Mouse (Mus musculus): ENCODE measurements at regions not wholly inside any gene's neighbourhood (a gene's known extent, or its start where the extent isn't known, plus 50 kb on each side); places are given as distances from the start of the nearest gene placed in this dataset.

DNA sequence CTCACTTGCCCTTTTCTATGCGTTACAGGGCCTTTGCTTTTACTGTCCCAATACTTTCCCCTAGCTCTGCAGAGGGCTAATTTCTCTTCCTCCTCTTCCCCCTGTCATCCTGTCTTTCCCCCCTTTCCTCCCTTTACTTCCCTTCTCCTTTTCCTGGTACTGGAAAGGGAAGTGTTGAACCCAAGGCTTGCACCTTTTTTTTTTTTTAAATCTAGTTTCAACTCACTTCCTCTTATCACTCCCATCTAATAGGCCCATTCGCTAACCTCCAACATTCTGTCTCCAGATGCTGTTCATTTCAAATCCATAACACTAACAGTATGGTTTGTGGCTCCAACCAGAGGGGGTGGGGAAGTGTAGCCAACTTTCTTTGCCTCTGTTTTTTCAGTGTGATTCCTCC is 1148.5 kb upstream of the A1bg start:
- no peak overlapping the region for H3K27ac ChIP-seq
- no peak overlapping the region for H3K4me3 ChIP-seq (ENCODE audit: inconsistent target)
- H3K79me2 ChIP-seq (ENCODE audit: inconsistent target) = no peaks in the 10 kb centered on the region
- 74% methylated on average over 2 of the region's 2 CpGs for WGBS (ENCODE audit: missing documents)
- H3K36me3 ChIP-seq (ENCODE audit: inconsistent target) = no peaks in the 10 kb centered on the region

DNA sequence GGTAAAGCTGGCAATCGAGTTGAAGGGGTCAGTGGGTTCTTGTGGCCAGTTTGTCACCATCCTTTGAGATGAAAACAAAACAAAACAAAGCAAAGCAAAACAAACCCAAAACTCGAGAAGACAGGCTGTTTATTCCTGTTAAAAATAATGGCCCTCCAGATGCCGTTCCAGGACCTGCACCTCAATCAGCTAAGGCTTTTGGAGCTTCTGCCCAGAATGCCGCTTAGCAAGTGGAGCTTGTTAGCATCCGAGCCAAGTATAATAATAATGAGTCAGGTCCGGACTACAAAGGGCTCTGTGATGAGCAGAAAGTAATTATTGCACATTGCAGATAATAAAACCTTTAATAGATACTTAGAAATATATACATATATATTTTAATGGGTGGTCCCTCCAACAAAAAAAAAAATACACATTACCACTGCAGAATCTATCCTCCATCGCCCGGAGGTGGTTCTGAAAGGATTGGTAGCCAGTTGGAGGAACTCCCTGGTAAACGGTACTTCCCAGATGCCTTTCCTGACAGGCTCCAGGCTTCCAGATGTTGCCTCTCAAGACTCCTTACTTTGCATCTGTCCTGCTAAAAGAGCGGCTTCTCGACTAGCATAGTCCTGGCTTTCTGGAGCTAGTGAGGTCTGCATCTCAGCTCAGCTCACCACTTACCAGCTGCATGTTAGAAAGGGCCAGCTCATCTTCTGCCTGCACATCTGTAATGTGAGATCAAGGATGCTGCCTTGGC is 1145.8 kb upstream of the A1bg start:
- 95% methylated on average over 8 of the region's 11 CpGs for WGBS (ENCODE audit: missing documents)
- no peaks in the 10 kb centered on the region for H3K36me3 ChIP-seq (ENCODE audit: inconsistent target)

GRCm38 (mm10) chr15:62064399-62064798 is 1141.6 kb upstream of the A1bg start:
- WGBS (ENCODE audit: missing documents) = 93% methylated on average over 3 of the region's 3 CpGs
- H3K27ac ChIP-seq = no peak overlapping the region
- no peaks in the 10 kb centered on the region for H3K36me3 ChIP-seq (ENCODE audit: inconsistent target)
- H3K4me3 ChIP-seq (ENCODE audit: inconsistent target) = no peak overlapping the region
- peaks cover 8% of the 10 kb centered on the region for H3K79me2 ChIP-seq (ENCODE audit: inconsistent target)

More for the DNA sequence above, 1145.8 kb upstream of the A1bg start:
- no peak overlapping the region for H3K27ac ChIP-seq
- H3K79me2 ChIP-seq (ENCODE audit: inconsistent target) = 0 out of 2 replicates have a peak, but pooled peaks cover 5% of the 10 kb centered on the region
- no peak overlapping the region for H3K4me3 ChIP-seq (ENCODE audit: inconsistent target)

- H3K79me2 ChIP-seq (ENCODE audit: inconsistent target) = peaks cover 33% of the 10 kb centered on the region
- H3K27ac ChIP-seq = peak overlapping the region; percentile 97
- no peak overlapping the region for H3K4me3 ChIP-seq (ENCODE audit: inconsistent target)
- H3K36me3 ChIP-seq (ENCODE audit: inconsistent target) = no peaks in the 10 kb centered on the region
- 7% methylated on average over 2 of the region's 2 CpGs for WGBS (ENCODE audit: missing documents)
These were observed 1134.6 kb upstream of the A1bg start for GRCm38 (mm10) chr15:62057449-62057848.

DNA sequence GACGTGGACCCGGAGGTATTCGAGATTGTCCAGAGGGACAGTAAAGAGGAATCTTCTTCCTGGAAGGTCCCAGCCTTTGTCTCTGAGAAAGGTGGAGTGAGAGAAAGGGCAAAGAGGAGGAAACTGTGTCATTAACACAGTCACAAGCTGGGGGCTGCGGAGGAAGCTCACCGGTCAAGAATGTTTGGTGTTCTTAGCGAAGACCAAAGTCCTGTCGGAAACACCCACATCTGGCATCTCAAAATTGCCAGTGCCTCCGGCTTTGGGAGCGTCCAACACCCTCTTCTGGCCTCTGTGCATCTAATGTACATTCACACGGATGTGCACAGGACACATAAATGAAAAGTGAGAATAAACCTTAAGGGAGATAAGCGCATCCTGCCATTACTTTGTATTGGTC is 1134.1 kb upstream of the A1bg start:
- H3K27ac ChIP-seq = peak overlapping the region; percentile 97
- H3K4me3 ChIP-seq (ENCODE audit: inconsistent target) = no peak overlapping the region
- WGBS (ENCODE audit: missing documents) = 98% methylated on average over 11 of the region's 11 CpGs
- H3K79me2 ChIP-seq (ENCODE audit: inconsistent target) = peaks cover 38% of the 10 kb centered on the region
- no peaks in the 10 kb centered on the region for H3K36me3 ChIP-seq (ENCODE audit: inconsistent target)

DNA sequence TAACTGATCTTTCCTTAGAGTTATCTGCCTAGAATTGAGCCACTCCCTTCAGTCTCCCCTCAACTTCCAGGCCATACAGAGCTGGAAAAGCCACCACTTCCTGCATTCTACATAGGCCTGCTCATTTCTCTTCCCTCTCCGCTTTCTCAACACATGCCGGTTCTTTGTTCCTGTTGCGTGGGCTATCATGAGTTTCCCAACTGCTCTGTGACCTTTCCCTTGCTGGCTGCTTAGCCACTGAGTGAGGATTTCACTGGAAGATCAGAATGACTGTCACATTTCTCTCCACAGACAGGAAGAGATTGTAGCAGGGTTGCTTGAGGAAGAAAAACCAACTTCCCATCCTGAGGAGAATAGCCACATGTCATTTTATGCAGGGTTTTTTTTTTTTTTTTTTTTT is 1133.6 kb upstream of the A1bg start:
- Histone ChIP-seq H3K79me2 (ENCODE audit: inconsistent target) (peaks cover 42% of the 10 kb centered on the region), H3K27ac (peak overlapping the region; percentile 97), H3K4me3 (ENCODE audit: inconsistent target) (no peak overlapping the region), H3K36me3 (ENCODE audit: inconsistent target) (no peaks in the 10 kb centered on the region)
- 7% methylated on average over 3 of the region's 3 CpGs for WGBS (ENCODE audit: missing documents)

DNA sequence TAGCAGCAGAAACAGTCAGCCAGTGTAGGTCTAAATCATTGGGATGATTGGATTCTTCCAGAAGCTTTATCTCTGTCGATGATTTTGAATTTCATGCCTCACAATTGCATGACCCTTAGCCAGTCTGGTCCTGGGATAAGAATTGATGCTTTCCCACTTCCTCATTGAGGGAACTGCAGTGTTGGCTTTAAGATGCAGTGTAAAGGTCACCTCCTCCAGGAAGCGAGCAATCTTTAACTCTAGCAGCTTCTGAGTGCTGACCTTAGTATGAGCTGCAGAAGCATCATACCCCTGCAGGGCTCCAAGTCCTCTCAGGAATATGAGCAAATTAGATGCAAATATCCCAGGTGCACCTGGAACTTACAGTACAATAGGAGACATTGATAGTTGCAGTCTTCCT is 1132.2 kb upstream of the A1bg start:
- Histone ChIP-seq H3K79me2 (ENCODE audit: inconsistent target) (peaks cover 54% of the 10 kb centered on the region), H3K36me3 (ENCODE audit: inconsistent target) (no peaks in the 10 kb centered on the region), H3K27ac (peak overlapping the region; percentile 97), H3K4me3 (ENCODE audit: inconsistent target) (no peak overlapping the region)
- 85% methylated on average over 2 of the region's 2 CpGs for WGBS (ENCODE audit: missing documents)

GRCm38 (mm10) chr15:62053420-62054239 is 1130.8 kb upstream of the A1bg start:
- peaks cover 57% of the 10 kb centered on the region for H3K79me2 ChIP-seq (ENCODE audit: inconsistent target)
- H3K27ac ChIP-seq = no peak overlapping the region
- H3K36me3 ChIP-seq (ENCODE audit: inconsistent target) = no peaks in the 10 kb centered on the region
- 94% methylated on average over 8 of the region's 8 CpGs for WGBS (ENCODE audit: missing documents)
- H3K4me3 ChIP-seq (ENCODE audit: inconsistent target) = no peak overlapping the region

DNA sequence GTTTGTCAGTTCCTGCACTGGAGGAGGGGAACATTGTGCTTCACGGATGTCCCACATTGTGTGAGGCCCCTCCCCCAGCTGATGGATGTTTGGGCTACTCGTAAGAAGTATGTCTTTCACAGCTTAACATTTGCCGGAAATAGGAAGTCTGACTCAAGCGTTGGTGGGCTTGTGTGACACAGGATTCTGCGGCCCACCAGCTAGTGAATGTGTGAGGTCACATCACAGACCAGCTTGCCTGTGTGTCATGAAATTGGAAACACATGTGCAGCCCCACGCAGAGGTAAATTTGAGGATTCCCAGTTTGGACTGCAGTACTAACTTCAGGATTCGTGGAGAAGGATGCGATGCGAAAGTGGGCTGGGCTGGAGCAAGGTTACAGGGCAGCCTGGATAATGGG is 1126.6 kb upstream of the A1bg start:
- peaks cover 93% of the 10 kb centered on the region for H3K79me2 ChIP-seq (ENCODE audit: inconsistent target)
- WGBS (ENCODE audit: missing documents) = 92% methylated on average over 9 of the region's 9 CpGs
- no peak overlapping the region for H3K27ac ChIP-seq
- no peak overlapping the region for H3K4me3 ChIP-seq (ENCODE audit: inconsistent target)
- no peaks in the 10 kb centered on the region for H3K36me3 ChIP-seq (ENCODE audit: inconsistent target)

GRCm38 (mm10) chr15:62048981-62049380 is 1126.2 kb upstream of the A1bg start:
- no peaks in the 10 kb centered on the region for H3K36me3 ChIP-seq (ENCODE audit: inconsistent target)
- WGBS (ENCODE audit: missing documents) = 87% methylated on average over 4 of the region's 4 CpGs
- peaks cover 92% of the 10 kb centered on the region for H3K79me2 ChIP-seq (ENCODE audit: inconsistent target)
- H3K4me3 ChIP-seq (ENCODE audit: inconsistent target) = no peak overlapping the region
- H3K27ac ChIP-seq = no peak overlapping the region

DNA sequence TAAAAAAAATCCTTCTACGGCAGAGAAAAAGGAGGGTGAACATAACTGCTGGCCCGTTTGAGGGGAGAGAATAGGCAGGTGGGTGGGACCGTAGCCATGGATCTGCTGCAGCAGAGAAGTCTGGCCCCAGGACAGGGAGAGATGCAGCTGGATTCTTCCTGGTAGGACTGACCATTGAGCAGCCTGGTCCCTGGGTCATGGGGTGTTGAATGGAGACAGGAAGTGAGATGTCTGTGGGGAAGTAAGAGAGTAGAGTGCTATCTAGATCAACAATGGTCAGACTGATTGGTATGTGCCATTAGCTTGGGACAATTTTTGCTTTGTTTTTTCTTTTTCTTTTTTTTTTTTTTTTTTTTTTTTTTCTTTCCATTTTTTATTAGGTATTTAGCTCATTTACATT is 1123.5 kb upstream of the A1bg start:
- WGBS (ENCODE audit: missing documents) = 87% methylated on average over 3 of the region's 3 CpGs
- Histone ChIP-seq H3K36me3 (ENCODE audit: inconsistent target) (no peaks in the 10 kb centered on the region), H3K79me2 (ENCODE audit: inconsistent target) (peaks cover 93% of the 10 kb centered on the region), H3K27ac (no peak overlapping the region), H3K4me3 (ENCODE audit: inconsistent target) (no peak overlapping the region)

DNA sequence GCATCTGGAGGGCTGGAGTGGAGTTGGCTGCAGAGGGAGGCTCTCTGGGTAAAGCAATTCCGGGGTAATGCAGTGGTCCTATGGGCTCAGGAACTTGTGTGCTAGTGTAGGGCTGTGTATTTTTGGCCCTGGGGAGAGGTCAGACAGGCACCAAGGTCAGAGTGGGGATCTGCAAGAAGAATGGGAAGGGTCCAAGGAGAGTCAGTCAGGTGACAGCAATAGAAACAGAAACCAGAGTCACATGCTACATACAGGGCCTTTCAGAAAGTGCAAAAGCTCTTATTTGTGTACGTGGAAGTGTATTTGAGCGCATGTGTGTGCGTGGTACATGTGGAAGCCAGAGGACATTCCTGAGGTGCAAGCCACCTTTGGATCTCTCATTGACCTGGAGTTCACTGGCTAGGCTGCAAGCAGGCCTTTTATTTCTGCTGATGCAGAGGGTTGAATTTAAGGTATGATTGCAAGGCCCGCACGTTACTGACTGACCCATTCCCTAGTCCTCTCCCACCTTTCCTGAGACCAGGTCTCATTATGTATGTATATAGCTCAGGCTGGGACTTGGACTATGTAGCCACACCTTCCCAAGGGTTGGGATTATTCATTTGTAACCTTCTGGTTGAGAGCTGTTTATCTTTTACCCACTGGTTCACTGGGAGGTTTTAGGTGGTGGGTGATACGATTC is 1122.0 kb upstream of the A1bg start:
- 97% methylated on average over 7 of the region's 7 CpGs for WGBS (ENCODE audit: missing documents)
- peaks cover 94% of the 10 kb centered on the region for H3K79me2 ChIP-seq (ENCODE audit: inconsistent target)
- H3K36me3 ChIP-seq (ENCODE audit: inconsistent target) = no peaks in the 10 kb centered on the region
- no peak overlapping the region for H3K4me3 ChIP-seq (ENCODE audit: inconsistent target)
- H3K27ac ChIP-seq = peak overlapping the region; percentile 24; the same call in 1 of the 2 replicates

- no peak overlapping the region for H3K4me3 ChIP-seq (ENCODE audit: inconsistent target)
- 88% methylated on average over 20 of the region's 20 CpGs for WGBS (ENCODE audit: missing documents)
These were observed 1121.0 kb upstream of the A1bg start for GRCm38 (mm10) chr15:62043617-62044392.

GRCm38 (mm10) chr15:62042924-62043504 is 1120.2 kb upstream of the A1bg start:
- Histone ChIP-seq H3K79me2 (ENCODE audit: inconsistent target) (peaks cover 94% of the 10 kb centered on the region), H3K27ac (peak overlapping the region; percentile 24), H3K4me3 (ENCODE audit: inconsistent target) (no peak overlapping the region), H3K36me3 (ENCODE audit: inconsistent target) (no peaks in the 10 kb centered on the region)
- 97% methylated on average over 6 of the region's 6 CpGs for WGBS (ENCODE audit: missing documents)

More at GRCm38 (mm10) chr15:62043617-62044392, 1121.0 kb upstream of the A1bg start:
- no peaks in the 10 kb centered on the region for H3K36me3 ChIP-seq (ENCODE audit: inconsistent target)
- peak overlapping the region; percentile 24 for H3K27ac ChIP-seq
- H3K79me2 ChIP-seq (ENCODE audit: inconsistent target) = peaks cover 94% of the 10 kb centered on the region

Data from macrophage (primary cell).